Mouse (Mus musculus) frontal cortex, adult (tissue): ENCODE measurements around the gene Olfr992.
A peak's percentile ranks its signal among the peaks of the same experiment; 100 is the strongest.
"Not testable (repeated sequence)": the region's sequence is repeated elsewhere in the genome, so short reads cannot be mapped to it uniquely, and the experiment has no call there.

Experiments used
- ATAC-seq: cut with Nextera tagmentation; 2 replicates; pipeline ENCODE4 v1.9.2; 2017; ENCODE audit warnings: mild to moderate bottlenecking, moderate library complexity, mixed read lengths; ENCODE audit not compliant: low TSS enrichment

Gene Olfr992

GRCm38 (mm10) chr2:85409369-85409768, at the start of gene Olfr992:
Gene Olfr992 (minus strand): TSS chr2:85409469.
- no peak for ATAC-seq

- no peak for ATAC-seq
Measured at GRCm38 (mm10) chr2:85443539-85443938, 34.3 kb upstream of the Olfr992 start, which contains the start of gene Olfr995. Gene Olfr995 (minus strand): TSS chr2:85443639.

- no peak for ATAC-seq
Measured at GRCm38 (mm10) chr2:85442546-85442945, 33.3 kb upstream of the Olfr992 start.

- no peak for ATAC-seq
Measured at GRCm38 (mm10) chr2:85436351-85436750, 27.1 kb upstream of the Olfr992 start, which contains the start of gene Olfr994. Gene Olfr994 (minus strand): TSS chr2:85436451.

GRCm38 (mm10) chr2:85425893-85426292, 16.6 kb upstream of the Olfr992 start:
- peak; percentile 99 for ATAC-seq

GRCm38 (mm10) chr2:85414777-85415176, 5.5 kb upstream of the Olfr992 start, which contains the start of gene Olfr993:
Gene Olfr993 (minus strand): TSS chr2:85414877.
- ATAC-seq: no peak

GRCm38 (mm10) chr2:85363127-85363526, 46.1 kb downstream of the Olfr992 start, which contains the start of gene Olfr988:
Gene Olfr988 (minus strand): TSS chr2:85363227.
- not testable (repeated sequence) for ATAC-seq
